ENCODE assay signal across 15 mouse cellular contexts in the genomic region with DNA sequence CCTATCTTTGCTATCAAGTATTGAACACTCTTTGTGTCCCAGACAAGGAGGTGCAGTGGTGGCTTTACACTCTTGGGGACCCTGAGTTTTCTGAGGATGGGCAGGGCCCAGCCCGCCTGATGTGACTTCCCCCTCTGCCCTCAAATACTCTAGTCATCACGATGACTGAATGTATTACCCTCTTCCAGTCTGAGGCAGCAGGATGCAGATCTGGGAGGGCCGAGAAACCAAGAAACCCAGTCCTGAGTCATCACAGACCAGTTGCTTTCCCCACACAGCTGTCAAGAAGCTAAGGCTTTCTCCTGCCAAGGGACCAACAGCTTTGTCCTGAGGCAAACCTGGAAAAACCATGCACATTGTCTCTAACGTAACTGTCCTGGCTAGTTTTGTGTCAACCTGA. TPM values are rescaled to one million over a fixed set of nuclear protein-coding genes. Genes with fewer than 3 reads are reported as not detected.
DNase-seq lines count a peak whose midpoint lies in the region; ATAC-seq and TF ChIP-seq lines count a peak whose summit lies in the region.
"Had no signal": no experiment of that assay in that cellular context is flagged by ENCODE, and none has a peak within 500 bp of the region (broad histone marks: within the 10 kb centered on the region; RNA-seq: fewer than 3 reads in every experiment).

No protein-coding gene starts in this region.

- ATAC-seq in G1E (ENCODE audit: extremely low read depth, insufficient number of reproducible peaks, low FRiP score, poor library complexity, severe bottlenecking) = peak; percentile 58
- ATAC-seq in liver, embryonic 12.5 days = no peak
- ATAC-seq: activated CD4-positive, CD25-positive, alpha-beta regulatory T cell, adult 4 months; forebrain, embryonic 13.5 days had no signal

- peak; percentile 23 for DNase-seq in G1E (ENCODE audit: low spot score)
- peak; percentile 33 to 41 for DNase-seq in monocyte, adult 2 months (ENCODE audit: low read depth in 1 of 2, low spot score in 2 of 2)
- no peak for DNase-seq in thymus, postnatal 10 days (ENCODE audit: low spot score in 2 of 2)
- no peak for DNase-seq in c-Kit-positive CD71-positive TER-119-positive erythroid progenitor cells, embryonic 14.5 days (ENCODE audit: low spot score)
- DNase-seq in thymus, adult 2 months = no peak
- DNase-seq: cerebellum, postnatal 25 days; lung, adult 18-20 months; retina, postnatal 1 day had no signal

- peaks cover 2% of the 10 kb centered on the region; the same call in 1 of the 2 replicates for H3K9me3 ChIP-seq in G1E (replicated peaks)
- no peaks in the 10 kb centered on the region for H3K9me3 ChIP-seq in liver, embryonic 12.5 days (replicated peaks)
- H3K9me3 ChIP-seq: forebrain, embryonic 13.5 days; hindbrain, embryonic 10.5 days; midbrain, embryonic 12.5 days had no signal

- H3K27ac ChIP-seq in bone marrow, adult 2 months (ENCODE audit: control insufficient read depth, insufficient read depth, low read depth, low read length, poor library complexity) = peak overlapping the region; percentile 85
- no peak overlapping the region for H3K27ac ChIP-seq in liver, embryonic 12.5 days
- no peak overlapping the region for H3K27ac ChIP-seq in thymus, adult 2 months (ENCODE audit: control insufficient read depth, insufficient read depth, low read length)
- H3K27ac ChIP-seq: embryonic facial prominence, embryonic 13.5 days; forebrain, embryonic 13.5 days; midbrain, embryonic 12.5 days had no signal

- H3K36me3 ChIP-seq in G1E (replicated peaks) = peaks cover 10% of the 10 kb centered on the region
- no peaks in the 10 kb centered on the region for H3K36me3 ChIP-seq in liver, embryonic 12.5 days
- no peaks in the 10 kb centered on the region for H3K36me3 ChIP-seq in thymus, adult 2 months (ENCODE audit: control insufficient read depth, insufficient read depth, low read length)
- H3K36me3 ChIP-seq: embryonic facial prominence, embryonic 13.5 days; hindbrain, embryonic 10.5 days; midbrain, embryonic 12.5 days had no signal

- WGBS in bone marrow, adult 2 months = 20% methylated on average over 4 of the region's 4 CpGs
- 30% methylated on average over 4 of the region's 4 CpGs for WGBS in liver, embryonic 12.5 days (ENCODE audit: insufficient replicate concordance)
- 52% methylated on average over 4 of the region's 4 CpGs for WGBS in thymus, adult 2 months

- H3K9ac ChIP-seq in liver, embryonic 12.5 days = no peak overlapping the region
- H3K9ac ChIP-seq: forebrain, embryonic 13.5 days; midbrain, embryonic 12.5 days had no signal

- peaks cover 38% of the 10 kb centered on the region for H3K4me1 ChIP-seq in G1E (ENCODE audit: insufficient read depth, low read depth, low read length)
- no peaks in the 10 kb centered on the region; the same call in 1 of the 2 replicates for H3K4me1 ChIP-seq in bone marrow, adult 2 months (ENCODE audit: control insufficient read depth, insufficient read depth, low read length)
- peaks cover 18% of the 10 kb centered on the region for H3K4me1 ChIP-seq in liver, embryonic 12.5 days
- H3K4me1 ChIP-seq in thymus, adult 2 months (replicated peaks; ENCODE audit: control insufficient read depth, insufficient read depth, low read length) = peaks cover 30% of the 10 kb centered on the region
- H3K4me1 ChIP-seq: embryonic facial prominence, embryonic 13.5 days; forebrain, embryonic 13.5 days; midbrain, embryonic 12.5 days had no signal

- no peak overlapping the region; the same call in 1 of the 2 replicates for H3K4me3 ChIP-seq in G1E (ENCODE audit: low read depth, low read length)
- H3K4me3 ChIP-seq in bone marrow, adult 2 months (replicated peaks; ENCODE audit: control insufficient read depth, low read depth, low read length) = peak overlapping the region; percentile 60
- H3K4me3 ChIP-seq in liver, embryonic 12.5 days = no peak overlapping the region
- no peak overlapping the region for H3K4me3 ChIP-seq in thymus, adult 2 months (ENCODE audit: control insufficient read depth, insufficient read depth, low read length)
- H3K4me3 ChIP-seq: embryonic facial prominence, embryonic 13.5 days; forebrain, embryonic 13.5 days; hindbrain, embryonic 10.5 days; midbrain, embryonic 12.5 days had no signal

- H3K4me2 ChIP-seq in liver, embryonic 12.5 days = 0 out of 2 replicates have a peak overlapping the region, but pooled peaks have one; percentile 19
- H3K4me2 ChIP-seq: embryonic facial prominence, embryonic 13.5 days; forebrain, embryonic 13.5 days; midbrain, embryonic 12.5 days had no signal

- TF ChIP-seq POLR2A in bone marrow, adult 2 months (IDR thresholded peaks at IDR 0.05; ENCODE audit: borderline replicate concordance, control insufficient read depth, low read depth, low read length) = no peak
- no peak for TF ChIP-seq POLR2A in thymus, adult 2 months (IDR thresholded peaks at IDR 0.05; ENCODE audit: control insufficient read depth, extremely low read depth, insufficient read depth, low read length, poor library complexity)

- H3K27me3 ChIP-seq in G1E (ENCODE audit: insufficient read depth, low read length) = peaks cover 4% of the 10 kb centered on the region; the same call in 1 of the 2 replicates
- no peaks in the 10 kb centered on the region for H3K27me3 ChIP-seq in liver, embryonic 12.5 days (replicated peaks)
- no peaks in the 10 kb centered on the region for H3K27me3 ChIP-seq in thymus, adult 2 months (ENCODE audit: control insufficient read depth, insufficient read depth, low read length)
- H3K27me3 ChIP-seq: embryonic facial prominence, embryonic 13.5 days; forebrain, embryonic 13.5 days had no signal

- no peak for TF ChIP-seq CTCF in G1E (IDR thresholded peaks at IDR 0.05; ENCODE audit: low read depth, low read length)
- TF ChIP-seq CTCF in bone marrow, adult 2 months (IDR thresholded peaks at IDR 0.05; ENCODE audit: control insufficient read depth, insufficient read depth, low read length) = no peak
- no peak for TF ChIP-seq CTCF in thymus, adult 2 months (IDR thresholded peaks at IDR 0.05; ENCODE audit: borderline replicate concordance, control insufficient read depth, extremely low read depth, insufficient read depth, low read length, poor library complexity)

RNA-seq across cellular contexts. Expression of gene Alox5ap, which starts 2.9 kb away (rescaled TPM):
- total RNA-seq in G1E (2014; fragmentation: Nextera tagmentation) = 38.1 and 43.8 TPM in 2 replicates
- total RNA-seq in G1E (2017) = 143 and 157 TPM in 2 replicates
- 1.0 and 1.5 TPM in 2 replicates for polyA plus RNA-seq in G1E (2012)
- polyA plus RNA-seq in bone marrow, adult 2 months (2011; ENCODE audit: insufficient read depth, insufficient read length, low replicate concordance, missing spikeins) = 150 and 287 TPM in 2 replicates
- polyA plus RNA-seq in liver, embryonic 12.5 days (2016; fragmentation: Nextera tagmentation; extraction: Ambion mirVana) = 17.9 and 18.6 TPM in 2 replicates
- 31.6 and 50.1 TPM in 2 replicates for polyA plus RNA-seq in thymus, adult 2 months (2012; rRNA removed)

Comparison
In these comparisons a context has a peak if more than half of its experiments do, and no peak if none do; other contexts are left out.
1. DNase-seq: peak in G1E (single experiment) and monocyte, adult 2 months (2 of 2); none in thymus, postnatal 10 days (0 of 2), c-Kit-positive CD71-positive TER-119-positive erythroid progenitor cells, embryonic 14.5 days (single experiment) and thymus, adult 2 months (single experiment).